Mouse (Mus musculus) lung, postnatal 25 days (tissue): ENCODE data around the gene Fam189a2.

ENCODE experiments used
- DNase-seq: peaks from one replicate; pipeline ENCODE4 v3.0.0; 2022; ENCODE audit warnings: low spot score

The Fam189a2 gene

DNA sequence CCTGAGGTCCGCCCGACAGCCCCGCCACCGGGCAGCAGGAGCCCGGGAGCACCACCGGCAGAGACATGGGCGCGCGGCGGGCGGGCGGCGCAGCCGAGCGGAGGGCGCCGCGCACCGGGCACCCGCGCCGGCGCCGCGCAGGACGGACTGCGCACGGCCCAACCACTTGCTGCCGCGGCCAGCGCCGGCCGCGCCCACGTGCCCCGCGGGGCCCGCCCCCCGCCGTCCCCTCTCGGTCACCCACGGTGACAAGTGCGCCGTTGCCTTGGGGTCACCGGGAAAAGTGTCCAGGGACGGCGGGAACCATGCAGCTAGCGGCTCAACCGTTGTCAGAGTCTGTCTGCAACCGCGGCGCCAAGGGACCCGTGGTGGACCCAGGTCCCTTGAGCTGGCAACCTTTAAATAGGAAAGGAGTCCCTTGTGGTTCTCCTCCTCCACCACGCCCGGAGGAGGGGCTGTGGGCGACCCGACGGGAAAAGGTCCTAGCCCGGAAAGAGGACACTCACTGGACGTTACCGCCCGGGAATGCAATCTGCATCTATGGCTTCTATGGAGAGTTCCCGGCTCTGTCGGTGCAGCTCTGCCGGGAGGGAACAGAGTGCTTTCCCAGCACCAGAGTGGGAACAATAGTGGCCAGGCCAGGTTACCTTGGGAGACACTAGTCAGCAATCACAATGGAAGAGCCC is at the start of gene Fam189a2:
TSS of gene Fam189a2 (minus strand) at position 149 of the 686 bp plus-strand sequence.
- no peak for DNase-seq

- DNase-seq = no peak
Measured at GRCm38 (mm10) chr19:24077658-24078057, 46.8 kb upstream of the Fam189a2 start.

GRCm38 (mm10) chr19:24076536-24076935 is 45.7 kb upstream of the Fam189a2 start:
- no peak for DNase-seq

- no peak for DNase-seq
Measured at GRCm38 (mm10) chr19:24075927-24076326, 45.1 kb upstream of the Fam189a2 start.

GRCm38 (mm10) chr19:24073155-24073554 is 42.3 kb upstream of the Fam189a2 start:
- no peak for DNase-seq

DNA sequence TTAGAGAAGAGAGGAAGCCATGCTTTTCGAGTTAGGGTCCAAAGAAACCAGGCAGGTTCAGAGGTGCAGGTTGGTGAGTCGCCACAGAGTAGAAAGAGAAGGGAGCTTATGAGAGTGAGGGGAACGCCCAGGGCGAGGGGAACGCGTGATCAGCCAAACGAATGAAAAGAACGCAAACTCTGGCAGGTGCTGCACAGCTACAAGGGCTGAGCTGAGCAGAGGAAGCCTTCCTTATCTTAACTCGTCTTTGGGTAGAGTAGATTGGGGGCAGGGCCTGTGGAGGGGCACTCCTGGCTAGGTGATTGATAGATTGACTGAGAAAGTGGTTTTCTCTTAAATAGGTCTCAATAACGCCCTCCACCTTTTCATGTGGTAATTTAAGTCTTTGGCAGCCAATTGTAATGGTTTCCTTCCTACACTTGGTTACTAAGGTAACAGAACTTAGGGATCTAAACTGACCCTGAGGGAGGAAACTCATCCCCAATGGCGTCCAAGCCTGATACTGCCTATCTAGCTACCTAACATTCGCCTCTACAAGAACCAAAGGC is 33.6 kb upstream of the Fam189a2 start:
- no peak for DNase-seq

DNA sequence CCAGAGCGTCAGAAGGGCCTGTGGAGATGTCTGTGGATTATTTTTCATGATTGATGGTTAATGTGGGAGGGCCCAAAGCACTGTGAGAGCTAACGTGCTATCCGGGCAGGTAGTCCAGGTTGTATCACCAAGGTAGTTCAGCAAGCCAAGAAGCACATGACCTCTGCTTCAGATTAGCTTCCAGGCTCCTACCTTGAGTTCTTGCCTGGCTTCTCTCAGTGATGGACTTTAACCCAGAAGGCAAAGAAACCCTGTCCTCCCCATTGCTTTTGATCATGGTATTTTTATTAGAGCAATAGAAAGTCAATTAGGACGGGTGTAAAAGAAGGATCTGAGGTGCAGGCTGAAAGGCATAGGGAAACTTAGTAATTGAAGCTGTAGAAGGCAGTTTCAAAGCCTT is 32.8 kb upstream of the Fam189a2 start:
- no peak for DNase-seq

DNA sequence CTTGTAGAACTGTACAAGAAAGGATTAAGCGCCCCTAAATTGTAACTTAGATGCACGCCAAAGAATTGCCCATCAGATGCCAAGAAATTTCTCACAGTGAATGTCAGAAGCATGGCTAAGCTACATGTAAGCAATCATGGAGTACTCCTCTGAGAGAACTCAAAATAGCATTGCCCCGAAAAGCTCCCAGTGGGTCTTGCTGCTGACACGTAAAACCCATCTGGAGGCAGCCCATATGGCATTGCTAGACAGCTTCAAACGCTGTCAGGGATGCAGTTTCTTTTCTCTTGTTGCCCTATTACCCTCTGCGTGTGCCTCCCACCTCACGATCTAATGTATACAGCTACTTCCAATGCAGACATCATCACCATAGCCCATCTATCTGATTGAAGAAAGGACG is 28.0 kb upstream of the Fam189a2 start:
- DNase-seq = no peak

DNA sequence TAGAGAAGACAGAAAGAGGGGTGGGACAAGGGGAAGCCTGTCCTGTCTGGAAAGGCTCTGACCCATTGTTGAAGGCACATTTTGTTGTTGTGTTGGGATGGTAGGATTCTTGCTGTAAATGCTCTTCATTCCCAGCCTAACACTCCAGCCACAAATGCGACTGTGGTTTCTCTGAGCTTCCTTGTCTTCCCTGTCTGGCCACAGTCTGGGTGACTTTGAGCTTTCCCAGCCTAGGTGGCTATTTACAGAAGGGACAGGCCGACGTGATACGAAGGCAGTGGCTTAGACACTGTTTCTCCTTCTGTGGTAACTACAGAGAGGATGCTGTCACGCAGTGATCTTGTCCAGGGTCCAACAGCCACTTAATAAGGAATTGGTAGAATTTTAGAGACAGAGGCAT is 27.2 kb upstream of the Fam189a2 start:
- no peak for DNase-seq

GRCm38 (mm10) chr19:24056880-24057279 is 26.1 kb upstream of the Fam189a2 start:
- no peak for DNase-seq

DNA sequence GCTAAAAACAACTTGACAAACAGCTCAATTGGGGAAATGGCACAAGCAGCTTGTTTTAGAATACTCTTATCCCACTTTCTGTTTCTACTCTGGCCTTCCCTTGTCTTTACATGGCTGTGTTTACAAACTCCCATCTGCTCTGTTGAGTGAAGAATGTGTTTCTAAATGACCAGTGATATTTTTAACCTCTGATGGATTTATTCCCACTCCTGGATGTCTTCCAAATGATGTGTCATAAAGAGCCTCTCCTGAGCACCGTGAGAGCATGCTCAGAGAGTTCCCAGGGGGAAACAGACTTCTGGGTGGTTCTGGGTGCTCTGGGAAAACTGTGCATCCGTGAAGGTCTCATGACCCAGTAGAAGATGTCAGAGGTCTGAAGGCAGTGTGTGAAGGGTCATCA is 24.1 kb upstream of the Fam189a2 start:
- DNase-seq = peak; percentile 76

- no peak for DNase-seq
Measured at GRCm38 (mm10) chr19:24054265-24054664, 23.4 kb upstream of the Fam189a2 start.

GRCm38 (mm10) chr19:24050514-24050913 is 19.7 kb upstream of the Fam189a2 start:
- peak; percentile 62 for DNase-seq

- DNase-seq = peak; percentile 78
Measured at GRCm38 (mm10) chr19:24049329-24049728, 18.5 kb upstream of the Fam189a2 start.

DNA sequence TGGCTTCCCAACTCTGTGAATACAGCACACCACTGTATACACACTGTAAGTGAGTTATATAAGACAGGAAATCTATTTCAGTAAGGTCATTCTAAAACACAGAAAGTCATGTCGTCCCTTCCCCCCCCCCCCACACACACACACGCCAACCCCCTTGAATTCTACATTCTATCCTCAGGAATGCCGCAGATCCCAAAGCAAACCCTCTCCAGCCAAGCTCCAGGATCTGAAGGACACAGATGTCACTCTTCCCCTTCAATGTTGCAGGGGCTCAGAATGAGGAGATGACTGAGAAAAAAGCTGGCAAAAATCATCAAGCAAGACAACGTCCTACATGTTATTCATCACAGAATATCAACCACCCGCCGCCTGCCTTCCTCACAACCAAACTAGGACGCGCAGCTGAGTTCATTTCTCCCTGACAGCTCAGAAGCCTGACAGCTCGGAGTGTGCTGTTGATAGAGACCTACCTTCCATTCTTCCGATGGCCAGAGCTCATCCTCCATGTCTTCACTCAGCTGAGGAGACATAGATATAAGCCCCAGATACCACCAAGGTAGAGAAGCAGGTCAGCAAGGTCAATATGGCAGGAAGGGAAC is 15.7 kb upstream of the Fam189a2 start:
- no peak for DNase-seq

DNA sequence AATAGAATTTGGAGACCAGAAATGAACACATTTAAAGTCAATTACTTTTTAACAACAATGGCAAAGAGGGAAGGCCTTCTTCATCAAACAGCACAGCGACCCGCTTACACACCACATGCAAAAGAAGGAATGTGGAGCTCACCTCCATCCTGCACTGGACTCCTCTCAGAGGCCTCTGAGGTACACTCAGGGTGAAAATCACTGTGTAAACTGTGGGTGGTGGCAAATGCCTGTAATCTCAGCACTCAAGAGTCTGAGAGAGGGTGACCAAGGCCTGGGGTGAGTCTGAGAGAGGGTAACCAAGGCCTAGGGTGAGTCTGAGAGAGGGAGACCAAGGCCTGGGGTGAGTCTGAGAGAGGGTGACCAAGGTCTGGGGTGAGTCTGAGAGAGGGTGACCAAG is 11.6 kb upstream of the Fam189a2 start:
- DNase-seq = peak; percentile 75

GRCm38 (mm10) chr19:24039061-24039853 is 8.4 kb upstream of the Fam189a2 start:
- peak; percentile 90 for DNase-seq

GRCm38 (mm10) chr19:24034367-24034766 is 3.5 kb upstream of the Fam189a2 start:
- no peak for DNase-seq

GRCm38 (mm10) chr19:24032654-24033236 is 1.9 kb upstream of the Fam189a2 start:
- no peak for DNase-seq

- DNase-seq = no peak
Measured at GRCm38 (mm10) chr19:24030511-24030870, 328 bp downstream of the Fam189a2 start.

DNA sequence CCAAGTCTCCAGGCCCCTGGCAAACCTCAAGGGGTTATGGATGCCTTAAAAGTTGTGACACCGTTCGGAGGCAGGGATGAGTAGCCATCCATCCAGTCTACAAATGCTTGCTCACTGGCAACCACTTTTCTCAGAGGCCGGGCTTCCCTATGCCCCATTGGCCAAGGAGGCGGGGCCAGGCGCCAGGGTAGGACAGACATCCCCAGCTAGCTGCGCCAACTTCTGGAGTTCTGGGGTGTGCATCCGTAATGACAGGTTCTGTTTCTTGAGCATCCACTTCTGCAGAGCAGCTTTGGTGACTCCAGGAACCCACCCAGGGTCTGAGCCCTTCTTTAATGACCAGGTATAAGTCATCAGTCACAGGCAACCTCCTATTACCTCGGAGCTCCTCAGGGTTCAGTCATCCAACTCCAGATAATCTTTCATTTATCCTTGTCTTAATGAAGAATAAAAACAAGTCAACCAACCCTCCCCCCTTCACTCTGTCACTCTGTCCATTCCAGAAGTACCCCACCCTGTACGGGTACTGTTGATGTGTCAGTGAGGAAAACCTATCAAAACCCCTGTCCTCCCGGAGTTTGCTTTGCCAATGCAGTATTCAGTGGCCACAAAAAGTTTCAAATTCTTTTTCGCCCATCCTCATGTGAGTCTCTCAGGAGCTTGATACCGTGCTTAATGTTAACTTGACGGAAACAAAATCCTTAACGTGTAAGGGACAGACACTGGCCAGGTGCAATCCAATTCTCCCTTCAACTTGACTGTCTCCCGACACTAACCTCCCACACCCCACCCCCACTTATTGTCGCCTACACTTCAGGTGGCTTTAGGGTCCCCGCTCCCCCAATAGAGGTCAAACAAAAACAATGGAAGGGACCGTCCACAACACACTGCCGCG is 956 bp downstream of the Fam189a2 start:
- DNase-seq = no peak
